Mouse (Mus musculus) CD4-positive, CD25-positive, alpha-beta regulatory T cell, adult 2 months (primary cell): ENCODE results near the gene Disp1.

Experiments
- DNase-seq: peaks from one replicate; pipeline ENCODE4 v3.0.0-alpha.2; 2012; ENCODE audit warnings: low read depth, low spot score

Disp1 gene

GRCm38 (mm10) chr1:183220796-183221718, at the start of gene Disp1:
Gene Disp1, minus strand, starts transcription at chr1:183221522.
- peak; percentile 91 for DNase-seq

GRCm38 (mm10) chr1:183267666-183268065, 46.3 kb upstream of the Disp1 start:
- DNase-seq: no peak

DNA sequence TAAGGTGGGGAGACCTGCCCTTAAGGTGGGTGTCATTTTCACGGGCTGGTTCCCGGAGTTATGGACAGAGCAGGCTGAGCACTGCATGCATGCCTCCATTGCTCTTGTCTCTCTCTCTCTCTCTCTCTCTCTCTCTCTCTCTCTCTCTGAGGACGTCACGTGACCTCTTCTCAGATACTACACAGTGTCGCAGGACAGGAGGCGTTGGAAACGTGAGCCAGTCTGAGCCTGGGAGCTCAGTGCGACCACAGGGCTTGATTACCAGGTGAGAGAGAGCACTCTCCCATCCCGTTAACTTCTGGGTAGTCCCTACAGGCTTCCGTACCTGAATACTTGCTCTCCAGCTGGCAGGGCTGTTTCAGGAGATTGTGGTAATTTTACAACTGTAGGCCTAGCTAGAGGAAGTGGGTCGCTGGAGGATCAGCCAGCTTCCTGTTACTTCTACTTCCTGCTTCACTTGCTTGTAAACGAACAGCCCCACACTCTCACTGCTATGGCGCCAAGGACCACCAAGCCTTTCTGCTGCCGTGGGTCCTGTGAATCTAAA, 44.7 kb upstream of the Disp1 start:
- DNase-seq: peak; percentile 66

DNA sequence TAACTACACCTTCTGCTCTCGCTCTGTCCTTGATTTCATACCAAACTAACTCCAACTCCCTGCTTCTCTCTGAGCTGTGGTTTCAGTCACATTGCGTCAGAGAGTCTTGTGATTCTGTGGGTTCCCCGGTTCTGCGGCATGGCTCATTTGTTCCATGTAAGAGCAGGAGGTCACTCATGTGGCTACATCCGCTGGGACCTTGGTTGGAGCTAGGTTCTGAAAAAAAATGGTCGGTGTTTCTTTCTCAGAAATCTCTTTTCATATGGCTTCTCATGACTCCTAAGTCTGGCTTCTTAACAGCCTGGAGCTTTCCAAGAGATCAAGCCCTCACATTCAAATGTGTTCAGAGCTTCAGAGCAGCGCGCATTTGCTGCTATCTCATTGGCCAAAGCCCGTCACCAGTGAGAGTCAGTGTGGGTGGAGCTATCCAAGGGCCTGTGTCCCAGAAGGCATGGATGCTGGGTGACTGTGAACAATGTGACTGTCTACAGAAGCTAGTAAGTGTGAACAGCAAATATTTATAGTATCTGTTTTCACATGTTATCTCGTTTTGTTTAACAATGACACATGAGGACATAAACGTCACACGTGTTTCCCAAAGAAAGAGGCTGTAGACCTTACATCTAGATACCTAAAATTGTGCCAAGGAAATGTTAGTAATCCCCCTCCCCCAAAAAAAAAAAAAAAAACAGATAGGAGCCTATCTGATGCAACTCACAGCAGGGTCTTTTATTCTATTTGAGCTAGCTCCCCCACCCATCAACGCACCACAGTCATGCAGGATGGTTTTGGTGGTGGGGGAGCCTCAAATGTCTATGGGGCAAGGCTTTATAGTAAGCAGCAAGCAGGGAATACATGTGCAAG, 43.1 kb upstream of the Disp1 start:
- no peak for DNase-seq

GRCm38 (mm10) chr1:183252574-183252973, 31.3 kb upstream of the Disp1 start:
- DNase-seq: no peak

DNA sequence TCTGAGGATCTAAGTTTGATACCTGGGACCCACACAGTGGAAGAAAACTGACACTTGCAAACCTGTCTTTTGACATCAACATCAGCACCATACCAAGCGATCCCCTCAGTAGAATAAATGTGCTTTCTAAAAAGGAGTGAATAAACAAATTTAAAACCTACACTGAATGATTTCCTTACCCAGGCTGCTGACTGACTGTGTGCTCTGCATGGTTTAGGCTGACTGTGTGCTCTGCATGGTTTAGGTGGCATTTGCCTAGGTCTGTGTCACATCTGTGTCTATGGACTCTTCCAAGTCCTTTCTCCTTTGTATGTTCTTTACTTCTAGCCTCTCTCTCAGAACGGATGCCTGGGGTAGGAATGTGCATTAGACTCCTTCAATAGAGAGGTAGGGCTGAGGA, 30.5 kb upstream of the Disp1 start:
- DNase-seq: no peak

GRCm38 (mm10) chr1:183250612-183251011, 29.3 kb upstream of the Disp1 start:
- no peak for DNase-seq

GRCm38 (mm10) chr1:183248144-183248543, 26.8 kb upstream of the Disp1 start:
- no peak for DNase-seq

DNA sequence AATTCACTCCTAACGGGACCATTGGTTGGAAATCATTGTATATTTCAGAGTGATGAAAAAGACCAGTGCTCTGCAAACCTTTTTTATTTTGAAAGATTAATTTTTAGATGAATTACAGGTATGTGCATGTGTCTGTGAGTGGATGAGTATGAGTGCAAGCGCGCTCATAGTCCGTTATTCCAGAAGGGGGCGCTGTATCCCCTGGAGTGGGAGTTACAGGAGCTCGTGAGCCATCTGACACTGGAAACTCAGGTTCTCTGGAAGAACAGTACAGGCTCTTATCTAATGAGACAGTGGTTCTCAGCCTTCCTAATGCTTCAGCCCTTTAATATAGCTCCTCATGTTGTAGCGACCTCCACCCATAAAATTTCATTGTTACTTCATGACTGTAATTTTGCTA, 22.0 kb upstream of the Disp1 start:
- peak; percentile 15 for DNase-seq

DNA sequence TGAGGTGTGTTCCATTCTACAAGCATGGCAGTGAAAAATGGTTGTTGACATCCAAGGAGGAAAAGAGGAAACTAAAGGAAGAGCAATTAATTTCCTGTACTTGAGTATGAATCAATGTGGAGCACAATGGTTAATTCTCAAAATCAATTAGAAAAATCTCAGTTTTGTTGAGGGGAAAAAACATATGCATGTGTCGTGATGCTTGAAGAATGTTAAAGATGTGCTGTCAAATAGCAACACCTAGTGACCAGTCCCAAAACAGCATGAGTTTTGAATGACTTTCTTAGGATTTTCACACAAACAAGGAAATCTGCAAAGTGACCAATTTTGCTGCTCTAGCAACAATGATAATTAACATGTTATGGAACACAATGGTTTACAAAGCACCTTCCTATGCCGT, 16.6 kb upstream of the Disp1 start:
- peak; percentile 80 for DNase-seq

- DNase-seq: no peak
Observed at GRCm38 (mm10) chr1:183236460-183236859, 15.1 kb upstream of the Disp1 start.

DNA sequence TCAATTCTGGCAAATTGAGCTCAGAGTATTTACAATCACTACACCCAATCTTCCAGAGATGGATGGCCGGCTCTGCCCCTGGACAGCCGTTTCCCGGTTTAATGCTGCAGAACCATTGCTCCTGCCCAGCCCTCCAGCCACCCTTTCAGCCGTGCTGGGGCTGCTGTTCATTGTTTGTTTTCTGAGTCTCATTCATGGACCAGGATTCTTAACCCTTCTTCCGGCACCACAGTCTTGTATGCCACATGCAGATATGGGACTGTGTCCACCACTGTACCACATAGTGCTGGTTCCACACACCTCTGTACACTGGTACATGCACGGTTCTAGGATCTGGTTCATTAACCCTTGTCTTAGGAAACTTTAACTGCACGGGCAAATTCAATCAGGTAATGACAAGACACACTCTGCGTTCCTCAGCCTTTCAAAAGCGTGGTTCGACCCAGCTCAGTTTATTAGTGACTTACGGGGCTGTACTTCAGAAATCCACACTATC, 12.4 kb upstream of the Disp1 start:
- DNase-seq: no peak

GRCm38 (mm10) chr1:183232985-183233678, 11.8 kb upstream of the Disp1 start:
- no peak for DNase-seq

DNA sequence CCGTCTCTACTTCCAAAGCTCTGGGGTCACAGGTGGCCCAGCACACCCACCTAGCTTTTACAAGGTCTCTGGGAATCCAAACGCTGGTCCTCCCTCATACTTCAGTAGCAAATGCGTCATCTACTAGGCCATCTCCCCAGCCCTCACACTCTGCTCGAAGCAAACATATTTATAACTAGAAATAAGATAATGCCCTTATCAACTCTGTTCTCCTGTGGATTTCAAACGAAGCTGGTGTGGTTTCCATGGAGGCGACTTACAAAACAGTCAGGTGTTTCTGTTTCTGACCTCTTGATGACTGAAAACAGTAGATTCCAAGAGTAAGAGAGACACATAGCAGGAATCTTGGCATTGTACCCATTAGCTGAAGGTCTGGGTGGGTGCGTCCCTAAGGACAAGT, 6.1 kb upstream of the Disp1 start:
- DNase-seq: no peak

- no peak for DNase-seq
Observed at GRCm38 (mm10) chr1:183219021-183219420, 2.3 kb downstream of the Disp1 start.

- DNase-seq: no peak
Observed at GRCm38 (mm10) chr1:183216691-183217090, 4.6 kb downstream of the Disp1 start.

GRCm38 (mm10) chr1:183215706-183216105, 5.6 kb downstream of the Disp1 start:
- DNase-seq: no peak

GRCm38 (mm10) chr1:183213850-183214249, 7.5 kb downstream of the Disp1 start:
- DNase-seq: no peak

GRCm38 (mm10) chr1:183212757-183213211, 8.5 kb downstream of the Disp1 start:
- DNase-seq: no peak

GRCm38 (mm10) chr1:183210115-183210514, 11.2 kb downstream of the Disp1 start:
- DNase-seq: no peak

- DNase-seq: no peak
Observed at GRCm38 (mm10) chr1:183207623-183208022, 13.7 kb downstream of the Disp1 start.
